In genomic region chr10:45080490-45080889, GRCm38 (mm10) we compare ENCODE assay signal across 28 mouse cellular contexts. TPM values are rescaled to one million over a fixed set of nuclear protein-coding genes. Genes with fewer than 3 reads are reported as not detected.
A peak's percentile ranks its signal among the peaks of the same experiment; 100 is the strongest.
DNase-seq lines count a peak whose midpoint lies in the region; ATAC-seq and TF ChIP-seq lines count a peak whose summit lies in the region.
"Had no signal": no experiment of that assay in that cellular context is flagged by ENCODE, and none has a peak within 500 bp of the region (broad histone marks: within the 10 kb centered on the region; RNA-seq: fewer than 3 reads in every experiment).

No protein-coding gene starts in this region.

- TF ChIP-seq EP300 in liver, postnatal 0 days (IDR thresholded peaks at IDR 0.05; ENCODE audit: low read depth) = no peak
- TF ChIP-seq EP300 in stomach, postnatal 0 days (optimal IDR thresholded peaks at IDR 0.05) = no peak

- 0 out of 2 replicates have a peak, but pooled peaks have one; percentile 14 for ATAC-seq in liver, embryonic 11.5 days (replicated peaks; ENCODE audit: low FRiP score)
- ATAC-seq in liver, postnatal 0 days = no peak
- ATAC-seq in lung, embryonic 16.5 days (ENCODE audit: low read depth) = no peak
- no peak for ATAC-seq in stomach, embryonic 16.5 days (ENCODE audit: insufficient read depth, low FRiP score)
- ATAC-seq in stomach, postnatal 0 days (ENCODE audit: low FRiP score, low TSS enrichment) = no peak
- ATAC-seq in megakaryocyte-erythroid progenitor cell, adult 5-6 weeks (replicated peaks; ENCODE audit: low FRiP score, low TSS enrichment, poor library complexity, severe bottlenecking) = peak; percentile 28; the same call in 1 of the 2 replicates
- ATAC-seq in forebrain, embryonic 11.5 days (replicated peaks; ENCODE audit: low FRiP score) = no peak
- ATAC-seq: forebrain, embryonic 13.5 days; forebrain, embryonic 16.5 days had no signal

- peaks cover 51% of the 10 kb centered on the region for H3K4me1 ChIP-seq in liver, embryonic 11.5 days (replicated peaks; ENCODE audit: control insufficient read depth, insufficient read depth, low read length)
- no peaks in the 10 kb centered on the region for H3K4me1 ChIP-seq in liver, postnatal 0 days (ENCODE audit: insufficient read depth)
- peaks cover 54% of the 10 kb centered on the region for H3K4me1 ChIP-seq in lung, embryonic 16.5 days (replicated peaks; ENCODE audit: control insufficient read depth, insufficient read depth, low read length)
- H3K4me1 ChIP-seq in lung, adult 2 months (ENCODE audit: control insufficient read depth, insufficient read depth, low read length) = peaks cover 8% of the 10 kb centered on the region
- H3K4me1 ChIP-seq in stomach, embryonic 16.5 days (ENCODE audit: control insufficient read depth, insufficient read depth, low read length) = peaks cover 5% of the 10 kb centered on the region; the same call in 1 of the 2 replicates
- no peaks in the 10 kb centered on the region for H3K4me1 ChIP-seq in stomach, postnatal 0 days (replicated peaks; ENCODE audit: control insufficient read depth, insufficient read depth)
- H3K4me1 ChIP-seq in forebrain, embryonic 11.5 days (replicated peaks; ENCODE audit: control insufficient read depth, insufficient read depth, low read length) = peaks cover 6% of the 10 kb centered on the region; the same call in 1 of the 2 replicates

- WGBS in liver, embryonic 11.5 days = 39% methylated on average over 6 of the region's 6 CpGs
- 53% methylated on average over 6 of the region's 6 CpGs for WGBS in liver, postnatal 0 days (ENCODE audit: insufficient replicate concordance)
- 55% methylated on average over 6 of the region's 6 CpGs for WGBS in lung, embryonic 16.5 days
- 59% methylated on average over 6 of the region's 6 CpGs for WGBS in lung, adult 2 months
- 72% methylated on average over 6 of the region's 6 CpGs for WGBS in stomach, embryonic 16.5 days
- 68% methylated on average over 6 of the region's 6 CpGs for WGBS in stomach, postnatal 0 days
- 89% methylated on average over 6 of the region's 6 CpGs for WGBS in forebrain, embryonic 11.5 days

- no peak for DNase-seq in liver, embryonic 11.5 days (ENCODE audit: low spot score)
- DNase-seq in liver, postnatal 0 days = no peak
- DNase-seq in lung, adult 2 months = no peak
- no peak for DNase-seq in stomach, postnatal 0 days (ENCODE audit: low spot score)
- DNase-seq in forebrain, embryonic 11.5 days (ENCODE audit: low spot score) = no peak
- DNase-seq: adrenal gland, adult 2 months; adrenal gland, postnatal 14 days; B cell, adult 2 months; cerebellum, adult 11 months; cerebellum, adult 2 months; cerebellum, adult 9-11 months; cerebellum, postnatal 25 days; embryo, embryonic 11 days; gastrocnemius, postnatal 10 days; gastrocnemius, postnatal 36 days had no signal

- H3K27me3 ChIP-seq in liver, embryonic 11.5 days (replicated peaks; ENCODE audit: control insufficient read depth, insufficient read depth, low read length) = no peaks in the 10 kb centered on the region
- H3K27me3 ChIP-seq in liver, postnatal 0 days (ENCODE audit: insufficient read depth, low read length) = no peaks in the 10 kb centered on the region
- no peaks in the 10 kb centered on the region for H3K27me3 ChIP-seq in lung, embryonic 16.5 days (ENCODE audit: control insufficient read depth, insufficient read depth, low read depth, low read length)
- H3K27me3 ChIP-seq in stomach, embryonic 16.5 days (ENCODE audit: control insufficient read depth, insufficient read depth, low read length) = no peaks in the 10 kb centered on the region
- H3K27me3 ChIP-seq in stomach, postnatal 0 days (ENCODE audit: control insufficient read depth, insufficient read depth, low read length) = no peaks in the 10 kb centered on the region
- H3K27me3 ChIP-seq in forebrain, embryonic 11.5 days (ENCODE audit: control insufficient read depth, insufficient read depth, low read length) = no peaks in the 10 kb centered on the region
- H3K27me3 ChIP-seq: CH12.LX; embryonic facial prominence, embryonic 13.5 days; forebrain, embryonic 13.5 days; hindbrain, embryonic 12.5 days; hindbrain, embryonic 15.5 days had no signal

- TF ChIP-seq POLR2A in lung, adult 2 months (IDR thresholded peaks at IDR 0.05; ENCODE audit: borderline replicate concordance, extremely low read depth, low read depth, low read length) = no peak

- H3K9ac ChIP-seq in liver, embryonic 11.5 days (ENCODE audit: low read depth, low read length) = peak overlapping the region; percentile 30; the same call in 1 of the 2 replicates
- H3K9ac ChIP-seq in liver, postnatal 0 days (replicated peaks) = no peak overlapping the region
- peak overlapping the region; percentile 24 for H3K9ac ChIP-seq in lung, embryonic 16.5 days (ENCODE audit: low read length)
- no peak overlapping the region for H3K9ac ChIP-seq in stomach, embryonic 16.5 days (ENCODE audit: low read length)
- no peak overlapping the region for H3K9ac ChIP-seq in stomach, postnatal 0 days (ENCODE audit: low read length)
- H3K9ac ChIP-seq in forebrain, embryonic 11.5 days (ENCODE audit: low read length) = no peak overlapping the region
- H3K9ac ChIP-seq: embryonic facial prominence, embryonic 13.5 days; forebrain, embryonic 13.5 days; hindbrain, embryonic 12.5 days; hindbrain, embryonic 15.5 days had no signal

- H3K4me3 ChIP-seq in liver, embryonic 11.5 days (ENCODE audit: low read depth, low read length) = no peak overlapping the region
- no peak overlapping the region for H3K4me3 ChIP-seq in liver, postnatal 0 days (ENCODE audit: low read depth, low read length)
- H3K4me3 ChIP-seq in lung, embryonic 16.5 days (ENCODE audit: low read length) = no peak overlapping the region
- H3K4me3 ChIP-seq in lung, adult 2 months (replicated peaks; ENCODE audit: extremely low read depth, low read depth, low read length) = no peak overlapping the region
- no peak overlapping the region for H3K4me3 ChIP-seq in stomach, embryonic 16.5 days (replicated peaks; ENCODE audit: low read length)
- no peak overlapping the region for H3K4me3 ChIP-seq in stomach, postnatal 0 days (ENCODE audit: low read depth, low read length)
- H3K4me3 ChIP-seq in forebrain, embryonic 11.5 days (ENCODE audit: low read depth, low read length) = no peak overlapping the region
- H3K4me3 ChIP-seq: embryonic facial prominence, embryonic 10.5 days; embryonic facial prominence, embryonic 13.5 days; erythroblast, embryonic 14.5 days; forebrain, embryonic 13.5 days; hindbrain, embryonic 12.5 days; hindbrain, embryonic 15.5 days had no signal

- H3K27ac ChIP-seq in liver, embryonic 11.5 days (ENCODE audit: low read depth, low read length) = no peak overlapping the region
- no peak overlapping the region for H3K27ac ChIP-seq in liver, postnatal 0 days (ENCODE audit: low read depth)
- peak overlapping the region; percentile 92 for H3K27ac ChIP-seq in lung, embryonic 16.5 days (ENCODE audit: low read length)
- peak overlapping the region; percentile 5; the same call in 1 of the 2 replicates for H3K27ac ChIP-seq in stomach, embryonic 16.5 days (ENCODE audit: low read length)
- no peak overlapping the region for H3K27ac ChIP-seq in stomach, postnatal 0 days (replicated peaks)
- H3K27ac ChIP-seq in forebrain, embryonic 11.5 days (ENCODE audit: low read depth, low read length) = no peak overlapping the region
- H3K27ac ChIP-seq: embryonic facial prominence, embryonic 10.5 days; embryonic facial prominence, embryonic 13.5 days; forebrain, embryonic 13.5 days; hindbrain, embryonic 12.5 days; hindbrain, embryonic 15.5 days had no signal

- TF ChIP-seq CTCF in liver, postnatal 0 days (IDR thresholded peaks at IDR 0.05; ENCODE audit: low read depth) = no peak
- no peak for TF ChIP-seq CTCF in lung, adult 2 months (IDR thresholded peaks at IDR 0.05; ENCODE audit: insufficient read depth, low read length)
- TF ChIP-seq CTCF in stomach, postnatal 0 days (IDR thresholded peaks at IDR 0.05; ENCODE audit: low read depth) = no peak

- H3K9me3 ChIP-seq in liver, embryonic 11.5 days (ENCODE audit: control insufficient read depth, low read length) = no peaks in the 10 kb centered on the region
- no peaks in the 10 kb centered on the region for H3K9me3 ChIP-seq in liver, postnatal 0 days (ENCODE audit: low read length)
- H3K9me3 ChIP-seq in lung, embryonic 16.5 days (ENCODE audit: control insufficient read depth, low read length) = no peaks in the 10 kb centered on the region
- no peaks in the 10 kb centered on the region for H3K9me3 ChIP-seq in stomach, embryonic 16.5 days (replicated peaks; ENCODE audit: control insufficient read depth, low read length)
- H3K9me3 ChIP-seq in stomach, postnatal 0 days (ENCODE audit: control insufficient read depth, low read length) = no peaks in the 10 kb centered on the region
- no peaks in the 10 kb centered on the region for H3K9me3 ChIP-seq in forebrain, embryonic 11.5 days (ENCODE audit: control insufficient read depth, low read length)
- H3K9me3 ChIP-seq: embryonic facial prominence, embryonic 10.5 days; embryonic facial prominence, embryonic 13.5 days; forebrain, embryonic 13.5 days; G1E; hindbrain, embryonic 12.5 days; hindbrain, embryonic 15.5 days had no signal

- H3K4me2 ChIP-seq in liver, embryonic 11.5 days = no peak overlapping the region
- H3K4me2 ChIP-seq in liver, postnatal 0 days (ENCODE audit: low read depth, low read length) = no peak overlapping the region
- H3K4me2 ChIP-seq in lung, embryonic 16.5 days (ENCODE audit: low read depth, low read length) = no peak overlapping the region; the same call in 1 of the 2 replicates
- no peak overlapping the region for H3K4me2 ChIP-seq in stomach, embryonic 16.5 days (ENCODE audit: low read depth, low read length)
- no peak overlapping the region for H3K4me2 ChIP-seq in stomach, postnatal 0 days (replicated peaks; ENCODE audit: low read depth)
- H3K4me2 ChIP-seq in forebrain, embryonic 11.5 days (ENCODE audit: low read depth, low read length, severe bottlenecking) = no peak overlapping the region
- H3K4me2 ChIP-seq: embryonic facial prominence, embryonic 13.5 days; forebrain, embryonic 13.5 days; heart, embryonic 11.5 days; hindbrain, embryonic 12.5 days; hindbrain, embryonic 15.5 days had no signal

- H3K36me3 ChIP-seq in liver, embryonic 11.5 days (ENCODE audit: control insufficient read depth, insufficient read depth, low read length) = no peaks in the 10 kb centered on the region
- 0 out of 2 replicates have a peak, but pooled peaks cover 4% of the 10 kb centered on the region for H3K36me3 ChIP-seq in liver, postnatal 0 days (replicated peaks; ENCODE audit: insufficient read depth, low read length)
- H3K36me3 ChIP-seq in lung, embryonic 16.5 days (ENCODE audit: control insufficient read depth, insufficient read depth, low read length) = no peaks in the 10 kb centered on the region
- no peaks in the 10 kb centered on the region for H3K36me3 ChIP-seq in stomach, embryonic 16.5 days (ENCODE audit: control insufficient read depth, insufficient read depth, low read length)
- H3K36me3 ChIP-seq in stomach, postnatal 0 days (ENCODE audit: control insufficient read depth, insufficient read depth, low read length) = no peaks in the 10 kb centered on the region
- H3K36me3 ChIP-seq in forebrain, embryonic 11.5 days (ENCODE audit: control insufficient read depth, insufficient read depth, low read length) = no peaks in the 10 kb centered on the region
- H3K36me3 ChIP-seq: hindbrain, embryonic 15.5 days had no signal

RNA-seq across cellular contexts. Expression of gene Prep, which starts 13.5 kb away (rescaled TPM):
- polyA plus RNA-seq in liver, embryonic 11.5 days (2014; fragmentation: Nextera tagmentation; extraction: Ambion mirVana) = 22.1 and 27.7 TPM in 2 replicates
- polyA plus RNA-seq in liver, postnatal 0 days (2015; fragmentation: Nextera tagmentation; extraction: Ambion mirVana) = 6.4 and 7.1 TPM in 2 replicates
- polyA plus RNA-seq in lung, embryonic 16.5 days (2015; fragmentation: Nextera tagmentation; extraction: Ambion mirVana) = 35.3 and 37.1 TPM in 2 replicates
- 18.0 and 19.8 TPM in 2 replicates for polyA plus RNA-seq in lung, adult 2 months (2012; rRNA removed)
- polyA plus RNA-seq in stomach, embryonic 16.5 days (2015; fragmentation: Nextera tagmentation; extraction: Ambion mirVana) = 22.1 and 25.1 TPM in 2 replicates
- 10.8 and 11.3 TPM in 2 replicates for polyA plus RNA-seq in stomach, postnatal 0 days (2015; fragmentation: Nextera tagmentation; extraction: Ambion mirVana)
- total RNA-seq in megakaryocyte-erythroid progenitor cell, adult 5-6 weeks (2014; fragmentation: Nextera tagmentation) = 9.0 and 15.4 TPM in 2 replicates
- 11.8 and 13.6 TPM in 2 replicates for total RNA-seq in megakaryocyte-erythroid progenitor cell, adult 5-6 weeks (2017)
- 27.6 and 28.8 TPM in 2 replicates for polyA plus RNA-seq in forebrain, embryonic 11.5 days (2014; fragmentation: Nextera tagmentation; extraction: Ambion mirVana)

Comparison
In these comparisons a context has a peak if more than half of its experiments do, and no peak if none do; other contexts are left out.
1. ATAC-seq: peak in liver, embryonic 11.5 days (single experiment) and megakaryocyte-erythroid progenitor cell, adult 5-6 weeks (single experiment); none in liver, postnatal 0 days (single experiment), lung, embryonic 16.5 days (single experiment), stomach, embryonic 16.5 days (single experiment), stomach, postnatal 0 days (single experiment) and forebrain, embryonic 11.5 days (single experiment).
2. H3K27ac ChIP-seq: peak in lung, embryonic 16.5 days (single experiment) and stomach, embryonic 16.5 days (single experiment); none in liver, embryonic 11.5 days (single experiment), liver, postnatal 0 days (single experiment), stomach, postnatal 0 days (single experiment) and forebrain, embryonic 11.5 days (single experiment).
3. H3K9ac ChIP-seq: peak in liver, embryonic 11.5 days (single experiment) and lung, embryonic 16.5 days (single experiment); none in liver, postnatal 0 days (single experiment), stomach, embryonic 16.5 days (single experiment), stomach, postnatal 0 days (single experiment) and forebrain, embryonic 11.5 days (single experiment).